Mouse (Mus musculus): ENCODE data around the gene Slc22a23. TPM values are rescaled to one million over a fixed set of nuclear protein-coding genes. Genes with fewer than 3 reads are reported as not detected.

Gene Slc22a23
- polyA plus RNA-seq, 1 experiment from 2014 or later, result 5.6 TPM

DNA sequence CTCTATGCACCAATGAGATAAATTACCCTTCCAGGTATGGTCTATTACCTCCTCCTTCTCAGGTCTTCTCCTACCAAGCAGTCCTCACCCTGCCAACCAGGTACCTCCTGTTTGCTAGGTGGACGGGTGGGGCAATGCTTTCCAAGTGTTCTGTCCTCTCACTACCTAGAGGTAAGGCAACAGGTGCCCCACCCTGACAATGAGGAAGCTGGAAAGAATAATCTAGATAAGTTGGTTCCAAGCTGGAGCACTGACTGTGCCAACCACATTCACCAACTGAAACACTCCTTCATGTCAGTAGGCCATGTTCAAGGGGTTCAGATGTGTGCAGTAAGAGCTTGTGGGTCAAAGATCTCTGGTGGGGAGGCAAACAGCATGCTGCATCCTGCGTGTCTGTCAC is 10.1 kb downstream of the Slc22a23 start:
- H3K9me3 ChIP-seq, result no peaks in the 10 kb centered on the region
- no peaks in the 10 kb centered on the region for H3K36me3 ChIP-seq
- no peak overlapping the region for H3K4me2 ChIP-seq
- ATAC-seq (ENCODE audit: insufficient number of reproducible peaks, low FRiP score, low TSS enrichment, low read depth), result no peak
- no peak overlapping the region for H3K27ac ChIP-seq
- no peaks in the 10 kb centered on the region for H3K4me1 ChIP-seq
- H3K4me3 ChIP-seq, result no peak overlapping the region
- no peaks in the 10 kb centered on the region for H3K27me3 ChIP-seq
- 90% methylated on average over 2 of the region's 2 CpGs for WGBS
- H3K9ac ChIP-seq, result no peak overlapping the region

DNA sequence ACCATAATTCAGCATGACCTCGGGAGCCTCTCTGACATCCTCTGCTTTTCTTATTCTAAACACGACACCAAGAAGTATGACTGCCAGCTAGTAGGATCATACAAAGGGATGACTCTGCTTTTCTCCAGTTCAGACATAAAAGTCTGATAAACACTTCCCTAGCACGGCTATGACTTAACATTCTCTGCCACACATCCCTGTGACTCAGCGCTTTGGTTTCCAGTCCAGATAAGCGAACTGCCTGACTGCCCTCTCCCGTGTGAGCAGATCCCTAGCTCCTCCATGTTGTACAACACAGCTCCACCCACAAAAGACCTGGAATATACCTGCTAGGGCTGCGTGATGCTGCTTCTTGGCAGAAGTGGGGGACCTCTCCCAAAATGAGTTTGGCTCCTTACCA is 12.2 kb downstream of the Slc22a23 start:
- H3K27ac ChIP-seq, result no peak overlapping the region
- H3K4me2 ChIP-seq, result no peak overlapping the region
- H3K27me3 ChIP-seq, result no peaks in the 10 kb centered on the region
- WGBS, result 48% methylated on average over 7 of the region's 7 CpGs
- H3K9ac ChIP-seq, result no peak overlapping the region
- H3K4me1 ChIP-seq, result no peaks in the 10 kb centered on the region
- no peak for ATAC-seq (ENCODE audit: insufficient number of reproducible peaks, low FRiP score, low TSS enrichment, low read depth)
- H3K9me3 ChIP-seq, result no peaks in the 10 kb centered on the region
- H3K4me3 ChIP-seq, result no peak overlapping the region
- no peaks in the 10 kb centered on the region for H3K36me3 ChIP-seq

DNA sequence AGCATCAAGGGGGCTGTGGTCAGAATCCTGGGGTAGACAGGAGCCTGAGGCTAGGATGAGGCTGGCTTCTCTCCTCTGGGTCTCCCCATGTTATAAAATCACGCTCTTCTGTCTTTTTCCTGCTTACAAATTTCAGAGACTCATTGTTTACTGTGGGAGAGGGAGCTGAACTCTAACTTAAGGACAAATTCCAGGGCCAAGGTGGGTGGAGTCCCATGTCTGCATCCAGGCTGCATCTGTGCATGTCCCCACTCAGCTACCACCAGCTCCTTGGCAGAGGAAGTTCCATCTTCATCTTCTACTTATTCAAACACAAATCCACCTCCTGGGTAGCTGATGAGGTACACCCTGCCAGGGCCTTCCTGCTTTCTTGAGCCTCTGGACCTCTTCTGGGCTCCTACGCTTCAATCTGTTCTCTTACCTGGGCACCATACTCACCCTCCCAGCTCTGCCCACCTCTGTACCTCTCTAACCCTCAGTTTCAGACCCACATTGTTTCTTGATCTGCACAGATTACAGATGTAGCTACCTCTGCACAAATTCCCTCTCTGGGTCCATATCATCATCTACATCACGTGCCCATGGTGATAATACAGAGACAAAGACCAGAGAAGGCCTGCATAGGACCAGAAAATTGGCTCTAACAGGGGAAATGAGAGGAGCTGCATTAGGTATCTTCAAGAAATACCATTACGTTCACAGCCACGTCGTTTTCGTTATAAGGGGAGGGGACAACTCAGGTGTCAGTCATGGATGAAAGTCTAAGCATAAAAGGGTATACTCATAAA is 13.4 kb downstream of the Slc22a23 start:
- no peak overlapping the region for H3K9ac ChIP-seq
- no peak overlapping the region for H3K27ac ChIP-seq
- H3K4me1 ChIP-seq, result no peaks in the 10 kb centered on the region
- 87% methylated on average over 7 of the region's 7 CpGs for WGBS
- no peak overlapping the region for H3K4me3 ChIP-seq
- no peaks in the 10 kb centered on the region for H3K36me3 ChIP-seq
- H3K4me2 ChIP-seq, result no peak overlapping the region
- no peaks in the 10 kb centered on the region for H3K9me3 ChIP-seq
- ATAC-seq (ENCODE audit: insufficient number of reproducible peaks, low FRiP score, low TSS enrichment, low read depth), result no peak
- H3K27me3 ChIP-seq, result no peaks in the 10 kb centered on the region

DNA sequence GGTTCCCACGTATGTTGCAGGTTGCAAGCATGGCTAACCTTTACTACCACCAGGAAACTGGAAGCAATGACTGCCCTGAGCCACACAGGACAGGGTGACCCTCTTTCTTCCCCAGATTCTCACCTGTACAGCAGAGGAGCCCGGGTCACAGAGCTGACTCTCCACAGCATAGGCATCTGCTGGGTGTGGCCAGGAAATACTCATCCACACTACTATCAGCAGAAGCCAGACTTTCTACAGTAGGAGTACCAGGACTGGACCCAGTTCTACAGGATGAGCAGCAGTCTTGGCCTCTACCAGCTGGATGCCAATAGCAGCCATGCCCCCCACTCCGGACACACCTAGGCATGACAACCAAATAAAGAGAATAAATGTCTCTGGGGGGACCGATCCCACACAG is 15.4 kb downstream of the Slc22a23 start:
- no peaks in the 10 kb centered on the region for H3K9me3 ChIP-seq
- H3K4me3 ChIP-seq, result no peak overlapping the region
- no peaks in the 10 kb centered on the region for H3K36me3 ChIP-seq
- H3K4me2 ChIP-seq, result no peak overlapping the region
- WGBS, result 83% methylated on average over 4 of the region's 4 CpGs
- no peaks in the 10 kb centered on the region for H3K4me1 ChIP-seq
- ATAC-seq (ENCODE audit: insufficient number of reproducible peaks, low FRiP score, low TSS enrichment, low read depth), result no peak
- H3K9ac ChIP-seq, result no peak overlapping the region
- H3K27ac ChIP-seq, result no peak overlapping the region
- no peaks in the 10 kb centered on the region for H3K27me3 ChIP-seq

DNA sequence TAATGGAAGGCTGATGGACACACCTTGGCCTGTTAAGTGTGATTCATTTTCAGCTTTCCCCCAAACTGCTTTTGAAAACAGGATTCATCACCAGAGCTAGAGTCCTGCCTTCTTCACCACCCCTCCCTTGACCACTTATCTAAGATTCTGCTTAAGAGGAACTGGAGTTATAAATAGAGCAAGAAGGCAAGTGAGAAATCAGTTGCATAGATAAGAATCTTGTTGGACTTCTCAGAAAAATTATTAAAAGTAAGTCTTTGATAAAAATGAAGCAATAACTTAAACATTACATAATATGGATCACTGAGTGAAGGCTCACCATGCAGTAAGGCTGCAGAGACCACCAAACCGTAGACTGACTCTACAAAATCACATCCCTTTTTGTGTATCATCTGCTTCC is 18.0 kb downstream of the Slc22a23 start:
- H3K9me3 ChIP-seq, result no peaks in the 10 kb centered on the region
- ATAC-seq (ENCODE audit: insufficient number of reproducible peaks, low FRiP score, low TSS enrichment, low read depth), result no peak
- H3K4me2 ChIP-seq, result no peak overlapping the region
- no peak overlapping the region for H3K9ac ChIP-seq
- no peak overlapping the region for H3K4me3 ChIP-seq
- no peaks in the 10 kb centered on the region for H3K4me1 ChIP-seq
- no peaks in the 10 kb centered on the region for H3K36me3 ChIP-seq
- 94% methylated on average over 1 of the region's 1 CpGs for WGBS
- H3K27me3 ChIP-seq, result no peaks in the 10 kb centered on the region
- H3K27ac ChIP-seq, result no peak overlapping the region

DNA sequence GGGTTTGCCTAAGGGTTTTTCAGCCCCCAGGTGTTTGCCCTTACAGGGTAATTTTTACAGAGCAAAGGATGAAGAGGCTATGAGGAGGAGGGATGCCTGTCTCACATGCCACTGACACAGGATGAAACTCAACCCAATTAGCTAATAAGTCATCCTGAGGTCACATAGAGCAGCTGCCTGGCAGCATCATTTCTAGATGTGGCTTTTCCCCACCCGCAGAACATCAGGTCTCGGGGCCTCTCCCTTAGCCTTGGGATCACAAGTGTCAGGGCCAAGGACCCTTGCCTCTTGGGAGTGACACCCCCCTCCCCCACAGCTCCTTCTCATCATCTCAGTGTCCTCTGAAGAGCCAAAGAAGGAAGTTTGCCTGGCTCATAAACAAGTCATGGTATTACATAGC is 21.6 kb downstream of the Slc22a23 start:
- no peaks in the 10 kb centered on the region for H3K27me3 ChIP-seq
- WGBS, result 69% methylated on average over 2 of the region's 2 CpGs
- no peak for ATAC-seq (ENCODE audit: insufficient number of reproducible peaks, low FRiP score, low TSS enrichment, low read depth)
- H3K9ac ChIP-seq, result no peak overlapping the region
- no peaks in the 10 kb centered on the region for H3K36me3 ChIP-seq
- H3K4me3 ChIP-seq, result no peak overlapping the region
- H3K4me2 ChIP-seq, result no peak overlapping the region
- H3K27ac ChIP-seq, result no peak overlapping the region
- H3K4me1 ChIP-seq, result no peaks in the 10 kb centered on the region
- no peaks in the 10 kb centered on the region for H3K9me3 ChIP-seq

DNA sequence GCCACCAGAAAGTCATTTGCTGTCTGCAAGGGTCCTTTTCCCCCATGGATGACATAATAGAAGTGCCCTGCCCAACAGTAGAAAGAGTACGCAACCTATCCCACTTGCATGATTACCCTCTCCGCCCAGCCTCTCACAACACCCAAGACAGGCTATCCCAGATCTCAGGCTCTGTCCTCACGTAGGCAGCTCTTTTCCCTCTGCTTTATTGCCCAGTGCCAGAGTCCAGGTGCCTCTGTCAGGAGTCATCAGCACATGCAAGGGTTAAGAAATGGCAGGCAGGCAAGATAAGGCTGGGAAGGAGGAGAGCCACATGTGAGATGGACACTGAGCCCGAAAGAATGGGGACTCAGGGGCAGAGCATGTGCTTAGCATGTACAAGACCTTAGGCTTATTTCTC is 24.5 kb downstream of the Slc22a23 start:
- Histone ChIP-seq H3K9me3 (no peaks in the 10 kb centered on the region), H3K4me2 (no peak overlapping the region), H3K27me3 (no peaks in the 10 kb centered on the region), H3K36me3 (no peaks in the 10 kb centered on the region), H3K27ac (no peak overlapping the region), H3K4me3 (no peak overlapping the region), H3K4me1 (no peaks in the 10 kb centered on the region), H3K9ac (no peak overlapping the region)
- WGBS, result 76% methylated on average over 4 of the region's 4 CpGs
- ATAC-seq (ENCODE audit: insufficient number of reproducible peaks, low FRiP score, low TSS enrichment, low read depth), result no peak

DNA sequence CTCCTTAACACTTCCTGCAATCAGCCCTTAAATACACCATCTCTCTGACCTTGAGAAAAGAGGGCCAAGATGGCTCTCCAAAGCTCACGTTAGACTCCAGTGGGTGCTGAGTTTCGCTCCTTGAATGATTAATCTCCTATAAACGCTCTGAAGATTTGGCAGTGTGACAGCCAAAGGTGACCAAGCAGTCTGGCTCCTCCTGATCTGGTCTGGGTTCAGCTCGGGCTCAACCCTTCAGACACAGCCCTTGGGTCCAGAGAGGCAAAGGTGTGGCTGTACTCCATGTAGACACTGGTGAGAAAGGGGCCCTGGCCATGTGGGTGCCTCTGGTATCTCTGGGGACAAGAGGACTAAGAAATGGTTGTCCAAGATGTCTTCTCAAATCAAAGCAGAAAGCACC is 27.9 kb downstream of the Slc22a23 start:
- H3K9ac ChIP-seq, result no peak overlapping the region
- H3K27ac ChIP-seq, result no peak overlapping the region
- H3K4me1 ChIP-seq, result no peaks in the 10 kb centered on the region
- WGBS, result 78% methylated on average over 4 of the region's 4 CpGs
- no peaks in the 10 kb centered on the region for H3K27me3 ChIP-seq
- ATAC-seq (ENCODE audit: insufficient number of reproducible peaks, low FRiP score, low TSS enrichment, low read depth), result no peak
- H3K9me3 ChIP-seq, result no peaks in the 10 kb centered on the region
- no peaks in the 10 kb centered on the region for H3K36me3 ChIP-seq
- no peak overlapping the region for H3K4me2 ChIP-seq
- no peak overlapping the region for H3K4me3 ChIP-seq

DNA sequence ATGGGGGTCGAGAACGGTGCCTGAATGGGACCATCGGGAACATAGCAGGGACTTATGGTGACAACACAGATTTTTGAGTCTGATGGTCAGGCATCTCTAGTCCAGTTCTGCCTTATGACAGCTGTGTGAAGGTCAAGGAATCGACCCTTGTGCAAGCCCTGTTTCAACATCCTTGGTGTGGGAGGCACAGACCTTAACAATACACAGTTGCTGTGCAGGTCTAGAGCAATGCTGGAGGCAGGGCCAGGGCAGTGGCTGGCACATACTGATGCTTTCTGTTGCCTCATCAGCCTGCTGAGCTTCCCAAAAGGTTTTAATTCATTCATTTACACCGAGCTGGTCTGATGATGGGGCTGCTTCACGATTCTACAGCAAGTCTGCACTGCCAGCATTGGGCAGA is 28.5 kb downstream of the Slc22a23 start:
- Histone ChIP-seq H3K4me3 (no peak overlapping the region), H3K4me2 (no peak overlapping the region), H3K9me3 (no peaks in the 10 kb centered on the region), H3K9ac (no peak overlapping the region), H3K27ac (no peak overlapping the region), H3K4me1 (no peaks in the 10 kb centered on the region), H3K27me3 (no peaks in the 10 kb centered on the region), H3K36me3 (no peaks in the 10 kb centered on the region)
- no peak for ATAC-seq (ENCODE audit: insufficient number of reproducible peaks, low FRiP score, low TSS enrichment, low read depth)
- WGBS, result 82% methylated on average over 6 of the region's 6 CpGs

DNA sequence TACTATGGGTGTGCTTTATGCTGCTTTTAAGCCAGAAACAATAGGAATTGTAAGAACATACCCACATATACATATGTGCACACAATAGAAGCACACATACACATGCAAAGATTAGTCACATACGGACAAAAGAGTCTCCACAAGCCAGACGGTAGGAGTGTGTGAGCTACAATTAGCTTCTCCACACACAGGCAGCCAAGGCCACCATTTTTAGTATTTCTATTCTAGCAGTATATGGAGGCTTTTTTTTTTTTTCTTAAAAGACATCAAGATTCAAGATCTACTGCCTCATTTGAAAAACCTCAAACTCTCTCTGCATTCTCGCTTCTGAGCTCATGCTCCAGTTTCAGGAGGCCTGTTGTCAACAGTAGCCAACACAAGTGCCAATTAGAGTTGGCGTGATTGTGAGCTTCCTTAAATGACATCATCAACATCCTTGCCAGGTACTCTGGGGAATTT is 31.9 kb downstream of the Slc22a23 start:
- no peak overlapping the region for H3K9ac ChIP-seq
- no peak overlapping the region for H3K4me3 ChIP-seq
- H3K4me2 ChIP-seq, result no peak overlapping the region
- ATAC-seq (ENCODE audit: insufficient number of reproducible peaks, low FRiP score, low TSS enrichment, low read depth), result no peak
- WGBS, result 64% methylated on average over 4 of the region's 4 CpGs
- no peaks in the 10 kb centered on the region for H3K27me3 ChIP-seq
- no peaks in the 10 kb centered on the region for H3K4me1 ChIP-seq
- H3K36me3 ChIP-seq, result no peaks in the 10 kb centered on the region
- H3K27ac ChIP-seq, result no peak overlapping the region
- no peaks in the 10 kb centered on the region for H3K9me3 ChIP-seq

DNA sequence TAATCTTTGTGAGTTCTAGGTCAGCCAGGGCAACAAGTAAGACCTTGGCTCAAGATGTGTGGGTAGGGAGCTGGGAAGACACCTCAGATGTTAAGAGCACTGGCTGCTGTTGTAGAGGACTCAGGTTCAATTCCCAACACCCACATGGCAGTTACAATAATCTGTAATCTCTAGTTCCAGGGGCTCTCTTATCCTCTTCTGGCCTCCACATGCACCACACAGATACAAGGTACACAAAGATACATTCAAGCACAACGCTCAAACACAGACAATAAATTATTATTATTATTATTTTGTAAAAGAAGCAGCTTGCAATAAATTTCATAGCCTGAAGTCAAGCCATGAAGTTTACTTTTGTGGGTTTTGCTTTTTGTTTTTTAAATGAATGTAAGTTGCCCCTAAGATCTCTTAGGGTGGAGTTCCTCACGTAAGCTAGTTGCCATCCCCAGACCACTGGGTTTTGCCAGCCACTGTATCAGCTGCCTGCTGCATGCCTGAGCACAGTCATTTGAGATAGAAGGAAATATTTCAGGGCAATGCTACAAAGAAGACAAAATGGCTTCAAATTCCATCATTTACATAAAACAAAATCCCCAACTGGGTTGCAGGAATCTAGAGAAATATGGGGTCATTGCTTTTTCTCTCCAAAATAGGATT is 32.5 kb downstream of the Slc22a23 start:
- Histone ChIP-seq H3K36me3 (no peaks in the 10 kb centered on the region), H3K4me1 (no peaks in the 10 kb centered on the region), H3K4me2 (no peak overlapping the region), H3K27ac (no peak overlapping the region), H3K9me3 (no peaks in the 10 kb centered on the region), H3K4me3 (no peak overlapping the region), H3K9ac (no peak overlapping the region), H3K27me3 (no peaks in the 10 kb centered on the region)
- 79% methylated on average over 2 of the region's 2 CpGs for WGBS
- ATAC-seq (ENCODE audit: insufficient number of reproducible peaks, low FRiP score, low TSS enrichment, low read depth), result no peak

DNA sequence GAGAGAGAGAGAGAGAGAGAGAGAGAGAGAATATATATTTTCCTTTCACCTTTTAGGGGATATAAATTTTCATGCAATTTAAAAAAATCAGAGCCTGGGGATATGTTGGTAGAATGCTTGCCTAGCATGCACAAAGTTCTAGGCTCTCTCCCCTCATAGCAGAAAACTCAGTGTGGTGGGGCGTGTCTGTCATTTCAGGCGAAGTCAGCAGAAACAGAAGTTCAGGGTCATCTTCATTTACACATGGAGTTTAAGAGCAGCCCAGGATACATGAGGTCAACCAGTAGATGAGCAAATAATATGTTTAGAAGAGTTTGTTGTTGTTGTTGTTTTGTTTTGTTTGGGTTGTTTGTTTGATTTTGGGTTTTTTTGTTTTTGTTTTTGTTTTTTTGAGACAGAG is 33.4 kb downstream of the Slc22a23 start:
- no peak for ATAC-seq (ENCODE audit: insufficient number of reproducible peaks, low FRiP score, low TSS enrichment, low read depth)
- 79% methylated on average over 2 of the region's 2 CpGs for WGBS

More for the DNA sequence above, 33.4 kb downstream of the Slc22a23 start:
- H3K9me3 ChIP-seq, result no peaks in the 10 kb centered on the region
- H3K27ac ChIP-seq, result no peak overlapping the region
- no peak overlapping the region for H3K4me3 ChIP-seq
- H3K4me1 ChIP-seq, result no peaks in the 10 kb centered on the region
- H3K36me3 ChIP-seq, result no peaks in the 10 kb centered on the region
- H3K9ac ChIP-seq, result no peak overlapping the region
- no peak overlapping the region for H3K4me2 ChIP-seq
- no peaks in the 10 kb centered on the region for H3K27me3 ChIP-seq

Data from limb, embryonic 15.5 days (tissue).